Mouse (Mus musculus): ENCODE measurements around the gene Cyp2d10.

- TF ChIP-seq GATA1 (IDR thresholded peaks at IDR 0.05; ENCODE audit: low read length): no peak
- TF ChIP-seq TAL1 (IDR thresholded peaks at IDR 0.05; ENCODE audit: low read length): no peak
These were observed 45.5 kb downstream of the Cyp2d10 start for GRCm38 (mm10) chr15:82361459-82362018.

All from erythroblast, embryonic 14.5 days (primary cell).